Mouse (Mus musculus): ENCODE data around the gene Hgfac.

DNA sequence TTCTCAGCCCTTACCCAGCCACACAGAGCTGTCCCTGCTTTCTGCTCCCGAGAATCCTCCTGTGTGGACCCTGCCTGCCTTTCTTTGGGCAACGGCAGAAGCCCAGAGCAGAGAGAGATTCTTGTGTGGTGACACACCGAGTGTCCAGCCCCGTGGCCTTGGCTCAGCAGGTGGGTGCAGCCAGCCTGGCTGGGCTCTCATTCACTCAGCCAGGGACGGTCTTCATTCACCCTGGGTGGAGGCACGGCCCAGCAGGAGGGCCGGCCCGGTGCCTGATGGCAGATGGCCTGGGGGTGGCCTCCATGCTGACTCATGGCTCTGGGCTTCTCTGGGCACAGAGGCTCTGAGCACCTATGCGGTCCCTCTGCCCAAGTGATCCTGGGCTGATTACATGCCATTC, 32.7 kb downstream of the Hgfac start:
- TF ChIP-seq FLI1 (IDR thresholded peaks at IDR 0.05; ENCODE audit: low read length) (no peak), GATA1 (IDR thresholded peaks at IDR 0.05; ENCODE audit: borderline replicate concordance, low read length) (no peak)

All from megakaryocyte, embryonic 14.5 days (primary cell).